Mouse (Mus musculus): ENCODE measurements at regions not wholly inside any gene's neighbourhood (a gene's known extent, or its start where the extent isn't known, plus 50 kb on each side); places are given as distances from the start of the nearest gene placed in this dataset.
A peak's percentile ranks its signal among the peaks of the same experiment; 100 is the strongest.

- no peak overlapping the region for H3K9ac ChIP-seq (replicated peaks; ENCODE audit: low read length)
- H3K27me3 ChIP-seq (ENCODE audit: insufficient read depth, low read length) = no peaks in the 10 kb centered on the region
- no peak for DNase-seq (ENCODE audit: low spot score)
These were observed 155.7 kb upstream of the Lrfn2 start for GRCm38 (mm10) chr17:48776502-48776902.

GRCm38 (mm10) chr17:48780217-48780616 lies 152.0 kb upstream of the Lrfn2 start:
- Histone ChIP-seq H3K36me3 (ENCODE audit: insufficient read depth, low read length) (no peaks in the 10 kb centered on the region), H3K9me3 (ENCODE audit: low read length) (no peaks in the 10 kb centered on the region), H3K9ac (replicated peaks; ENCODE audit: low read length) (no peak overlapping the region), H3K27me3 (ENCODE audit: insufficient read depth, low read length) (no peaks in the 10 kb centered on the region), H3K4me1 (ENCODE audit: insufficient read depth, low read length) (peaks cover 7% of the 10 kb centered on the region), H3K4me2 (ENCODE audit: low read depth, low read length) (no peak overlapping the region), H3K4me3 (ENCODE audit: low read length) (no peak overlapping the region), H3K27ac (no peak overlapping the region)
- ATAC-seq (no peak), DNase-seq (ENCODE audit: low spot score) (peak; percentile 12)
- 76% methylated on average over 7 of the region's 7 CpGs for WGBS
- no peak for TF ChIP-seq CTCF (IDR thresholded peaks at IDR 0.05; ENCODE audit: low read depth)

More at GRCm38 (mm10) chr17:48776502-48776902, 155.7 kb upstream of the Lrfn2 start:
- Histone ChIP-seq H3K4me1 (ENCODE audit: insufficient read depth, low read length) (peaks cover 14% of the 10 kb centered on the region), H3K4me2 (ENCODE audit: low read depth, low read length) (no peak overlapping the region), H3K9me3 (ENCODE audit: low read length) (no peaks in the 10 kb centered on the region), H3K36me3 (ENCODE audit: insufficient read depth, low read length) (no peaks in the 10 kb centered on the region), H3K4me3 (ENCODE audit: low read length) (no peak overlapping the region), H3K27ac (peak overlapping the region; percentile 41; the same call in 1 of the 2 replicates)
- TF ChIP-seq CTCF (IDR thresholded peaks at IDR 0.05; ENCODE audit: low read depth) = no peak
- no peak; the same call in 1 of the 2 replicates for ATAC-seq
- WGBS = 4% methylated on average over 2 of the region's 2 CpGs

- WGBS = 44% methylated on average over 5 of the region's 5 CpGs
- ATAC-seq (peak; percentile 86), DNase-seq (ENCODE audit: low spot score) (peak; percentile 70)
- Histone ChIP-seq H3K27me3 (ENCODE audit: insufficient read depth, low read length) (no peaks in the 10 kb centered on the region), H3K4me3 (ENCODE audit: low read length) (no peak overlapping the region), H3K4me1 (ENCODE audit: insufficient read depth, low read length) (no peaks in the 10 kb centered on the region; the same call in 1 of the 2 replicates), H3K36me3 (ENCODE audit: insufficient read depth, low read length) (no peaks in the 10 kb centered on the region), H3K9ac (replicated peaks; ENCODE audit: low read length) (no peak overlapping the region), H3K4me2 (ENCODE audit: low read depth, low read length) (no peak overlapping the region), H3K27ac (no peak overlapping the region), H3K9me3 (ENCODE audit: low read length) (no peaks in the 10 kb centered on the region)
- 0 out of 2 replicates have a peak, but pooled peaks have one; percentile 1 for TF ChIP-seq CTCF (IDR thresholded peaks at IDR 0.05; ENCODE audit: low read depth)
These were observed 147.8 kb upstream of the Lrfn2 start for GRCm38 (mm10) chr17:48784417-48784816.

- DNase-seq (ENCODE audit: low spot score) = no peak
- Histone ChIP-seq H3K4me3 (ENCODE audit: low read length) (no peak overlapping the region), H3K27ac (no peak overlapping the region), H3K9ac (replicated peaks; ENCODE audit: low read length) (no peak overlapping the region), H3K9me3 (ENCODE audit: low read length) (no peaks in the 10 kb centered on the region), H3K4me2 (ENCODE audit: low read depth, low read length) (no peak overlapping the region), H3K4me1 (ENCODE audit: insufficient read depth, low read length) (no peaks in the 10 kb centered on the region; the same call in 1 of the 2 replicates), H3K27me3 (ENCODE audit: insufficient read depth, low read length) (no peaks in the 10 kb centered on the region), H3K36me3 (ENCODE audit: insufficient read depth, low read length) (no peaks in the 10 kb centered on the region)
- WGBS = 88% methylated on average over 12 of the region's 12 CpGs
- TF ChIP-seq CTCF (IDR thresholded peaks at IDR 0.05; ENCODE audit: low read depth) = no peak
- ATAC-seq = no peak
These were observed 145.7 kb upstream of the Lrfn2 start for GRCm38 (mm10) chr17:48786501-48786900.

- no peaks in the 10 kb centered on the region for H3K36me3 ChIP-seq (ENCODE audit: insufficient read depth, low read length)
- DNase-seq (ENCODE audit: low spot score) = no peak
- no peak overlapping the region for H3K27ac ChIP-seq
- H3K9me3 ChIP-seq (ENCODE audit: low read length) = no peaks in the 10 kb centered on the region
- TF ChIP-seq CTCF (IDR thresholded peaks at IDR 0.05; ENCODE audit: low read depth) = no peak
- no peak for ATAC-seq
- no peak overlapping the region for H3K4me2 ChIP-seq (ENCODE audit: low read depth, low read length)
- H3K4me1 ChIP-seq (ENCODE audit: insufficient read depth, low read length) = no peaks in the 10 kb centered on the region
- H3K9ac ChIP-seq (replicated peaks; ENCODE audit: low read length) = no peak overlapping the region
- H3K4me3 ChIP-seq (ENCODE audit: low read length) = no peak overlapping the region
- H3K27me3 ChIP-seq (ENCODE audit: insufficient read depth, low read length) = no peaks in the 10 kb centered on the region
- WGBS = 80% methylated on average over 7 of the region's 7 CpGs
These were observed 142.3 kb upstream of the Lrfn2 start for GRCm38 (mm10) chr17:48789846-48790245.

- no peaks in the 10 kb centered on the region for H3K36me3 ChIP-seq (ENCODE audit: insufficient read depth, low read length)
- peaks cover under 1% of the 10 kb centered on the region; the same call in 1 of the 2 replicates for H3K4me1 ChIP-seq (ENCODE audit: insufficient read depth, low read length)
- ATAC-seq (peak; percentile 46; the same call in 1 of the 2 replicates), DNase-seq (ENCODE audit: low spot score) (no peak)
- 52% methylated on average over 6 of the region's 6 CpGs for WGBS
- H3K9me3 ChIP-seq (ENCODE audit: low read length) = no peaks in the 10 kb centered on the region
- TF ChIP-seq CTCF (IDR thresholded peaks at IDR 0.05; ENCODE audit: low read depth) = no peak
- H3K4me2 ChIP-seq (ENCODE audit: low read depth, low read length) = no peak overlapping the region
- no peak overlapping the region for H3K9ac ChIP-seq (replicated peaks; ENCODE audit: low read length)
- no peak overlapping the region for H3K4me3 ChIP-seq (ENCODE audit: low read length)
- H3K27me3 ChIP-seq (ENCODE audit: insufficient read depth, low read length) = no peaks in the 10 kb centered on the region
- H3K27ac ChIP-seq = no peak overlapping the region
These were observed 141.7 kb upstream of the Lrfn2 start for GRCm38 (mm10) chr17:48790526-48790925.

- Histone ChIP-seq H3K4me1 (ENCODE audit: insufficient read depth, low read length) (peaks cover 3% of the 10 kb centered on the region; the same call in 1 of the 2 replicates), H3K27ac (no peak overlapping the region), H3K4me3 (ENCODE audit: low read length) (no peak overlapping the region), H3K4me2 (ENCODE audit: low read depth, low read length) (no peak overlapping the region), H3K36me3 (ENCODE audit: insufficient read depth, low read length) (no peaks in the 10 kb centered on the region), H3K27me3 (ENCODE audit: insufficient read depth, low read length) (no peaks in the 10 kb centered on the region), H3K9ac (replicated peaks; ENCODE audit: low read length) (no peak overlapping the region), H3K9me3 (ENCODE audit: low read length) (no peaks in the 10 kb centered on the region)
- no peak for TF ChIP-seq CTCF (IDR thresholded peaks at IDR 0.05; ENCODE audit: low read depth)
- ATAC-seq (no peak), DNase-seq (ENCODE audit: low spot score) (no peak)
- 56% methylated on average over 5 of the region's 5 CpGs for WGBS
These were observed 139.2 kb upstream of the Lrfn2 start for GRCm38 (mm10) chr17:48792954-48793353.
